Mouse (Mus musculus): ENCODE measurements around the gene Ddx23. TPM values are rescaled to one million over a fixed set of nuclear protein-coding genes. Genes with fewer than 3 reads are reported as not detected.
A peak's percentile ranks its signal among the peaks of the same experiment; 100 is the strongest.

Gene Ddx23
- polyA plus RNA-seq, 1 experiment from 2014 or later: 23.1 TPM

DNA sequence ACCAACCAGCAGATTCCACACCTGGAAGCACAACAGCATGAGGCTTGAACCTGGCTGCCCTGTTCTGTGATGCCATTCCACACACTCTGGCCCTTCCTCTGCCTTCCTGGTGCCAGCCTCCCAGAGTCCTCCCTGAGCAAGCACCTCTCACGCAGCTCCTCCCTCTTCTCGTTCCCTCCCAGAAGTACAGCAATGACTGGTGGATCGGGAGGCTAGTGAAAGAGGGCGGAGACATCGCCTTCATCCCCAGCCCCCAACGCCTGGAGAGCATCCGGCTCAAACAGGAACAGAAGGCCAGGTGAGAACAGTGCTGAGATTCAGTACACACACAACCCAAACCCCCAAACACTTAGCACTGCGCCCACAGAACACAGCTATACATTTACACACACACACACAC lies 22.5 kb downstream of the Ddx23 start:
- Histone ChIP-seq H3K4me2 (no peak overlapping the region), H3K4me1 (peaks cover 35% of the 10 kb centered on the region), H3K36me3 (peaks cover 53% of the 10 kb centered on the region), H3K27ac (no peak overlapping the region), H3K9ac (no peak overlapping the region), H3K4me3 (replicated peaks) (no peak overlapping the region), H3K27me3 (0 out of 2 replicates have a peak, but pooled peaks cover 3% of the 10 kb centered on the region), H3K9me3 (replicated peaks) (no peaks in the 10 kb centered on the region)
- WGBS: 31% methylated on average over 8 of the region's 8 CpGs
- ATAC-seq (replicated peaks; ENCODE audit: low FRiP score): 0 out of 2 replicates have a peak, but pooled peaks have one; percentile 23

DNA sequence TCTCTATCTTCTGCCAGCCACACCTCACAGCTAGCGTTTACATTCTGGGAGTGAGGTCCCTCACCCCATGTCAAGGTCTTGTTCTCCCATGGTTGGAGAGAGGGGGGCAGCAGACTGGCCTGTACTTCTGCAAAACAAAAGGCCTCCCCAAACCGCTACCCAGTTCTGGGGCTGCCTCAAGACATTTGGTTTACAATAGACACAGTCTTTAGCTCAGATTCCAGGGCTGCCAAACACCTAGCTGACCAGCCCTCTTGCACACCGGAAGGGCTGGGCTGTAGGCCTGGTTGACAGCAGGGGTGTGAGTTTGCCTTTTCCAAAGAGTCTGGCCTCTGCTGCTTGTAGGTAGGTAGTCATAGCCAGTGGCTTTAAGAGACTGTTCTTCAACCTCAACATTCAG lies 25.5 kb downstream of the Ddx23 start:
- Histone ChIP-seq H3K4me3 (replicated peaks) (no peak overlapping the region), H3K36me3 (peaks cover 24% of the 10 kb centered on the region), H3K4me1 (peaks cover 56% of the 10 kb centered on the region), H3K9ac (no peak overlapping the region), H3K27ac (no peak overlapping the region), H3K9me3 (replicated peaks) (no peaks in the 10 kb centered on the region), H3K4me2 (no peak overlapping the region), H3K27me3 (peaks cover 20% of the 10 kb centered on the region)
- no peak for ATAC-seq (replicated peaks; ENCODE audit: low FRiP score)
- WGBS: 48% methylated on average over 3 of the region's 3 CpGs

DNA sequence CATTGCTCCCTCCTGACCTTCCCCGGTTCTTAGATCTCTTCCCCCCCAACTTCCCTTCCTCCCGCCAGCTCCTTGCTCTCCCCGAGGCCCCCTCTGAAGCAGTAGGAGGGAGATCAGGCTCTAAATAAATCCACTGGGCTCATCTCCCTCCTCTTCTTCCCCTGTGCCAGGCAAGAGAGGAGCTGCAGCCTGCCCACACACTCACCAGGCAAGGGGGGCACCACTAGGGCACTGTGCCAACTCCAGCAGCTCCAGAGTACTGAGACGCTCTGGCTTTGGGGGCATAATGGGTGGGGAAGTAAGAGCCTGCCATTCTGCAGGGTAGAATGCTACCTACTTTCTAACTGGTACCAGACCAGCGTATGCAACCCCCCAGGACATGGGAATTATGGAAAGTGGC lies 26.2 kb downstream of the Ddx23 start:
- Histone ChIP-seq H3K4me2 (peak overlapping the region; percentile 87), H3K36me3 (peaks cover 18% of the 10 kb centered on the region; the same call in 1 of the 2 replicates), H3K4me1 (peaks cover 57% of the 10 kb centered on the region), H3K27ac (no peak overlapping the region), H3K9ac (no peak overlapping the region), H3K27me3 (peaks cover 22% of the 10 kb centered on the region), H3K9me3 (replicated peaks) (no peaks in the 10 kb centered on the region), H3K4me3 (replicated peaks) (0 out of 2 replicates have a peak overlapping the region, but pooled peaks have one; percentile 5)
- 55% methylated on average over 5 of the region's 5 CpGs for WGBS
- ATAC-seq (replicated peaks; ENCODE audit: low FRiP score): no peak

DNA sequence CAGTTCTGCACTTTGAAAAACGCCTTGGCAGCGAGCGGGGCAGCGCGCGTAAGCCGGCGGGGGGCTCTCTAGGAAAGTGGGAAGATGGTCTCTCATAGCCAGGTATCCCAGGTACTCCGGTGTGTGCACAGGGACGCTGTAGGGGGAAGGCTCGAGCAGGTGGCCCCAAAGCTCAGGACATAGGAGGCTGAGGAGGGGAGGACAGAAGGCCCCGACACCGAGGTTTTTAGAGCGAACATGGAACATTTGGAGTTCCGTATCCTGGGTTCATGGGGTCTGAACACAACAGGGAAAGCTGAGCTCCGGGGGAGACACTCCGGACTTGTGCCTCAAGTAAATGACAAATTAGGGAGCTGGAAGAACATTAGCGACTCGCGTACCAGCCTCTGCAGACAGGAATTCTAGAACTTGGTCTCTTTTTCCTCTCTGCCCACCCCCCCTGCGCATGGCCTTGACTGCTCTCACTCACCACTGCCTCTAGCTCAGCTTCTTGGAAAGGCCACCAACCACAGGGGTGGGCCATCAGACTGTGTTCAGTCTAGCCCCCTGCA lies 27.3 kb downstream of the Ddx23 start:
- WGBS: under 1% methylated on average over 21 of the region's 21 CpGs
- H3K27ac ChIP-seq: peak overlapping the region; percentile 86
- H3K9me3 ChIP-seq (replicated peaks): no peaks in the 10 kb centered on the region
- H3K4me2 ChIP-seq: peak overlapping the region; percentile 87
- peaks cover 10% of the 10 kb centered on the region; the same call in 1 of the 2 replicates for H3K36me3 ChIP-seq
- peak overlapping the region; percentile 91 for H3K4me3 ChIP-seq (replicated peaks)
- ATAC-seq (replicated peaks; ENCODE audit: low FRiP score): no peak
- peak overlapping the region; percentile 81 for H3K9ac ChIP-seq
- peaks cover 66% of the 10 kb centered on the region for H3K4me1 ChIP-seq
- peaks cover 33% of the 10 kb centered on the region for H3K27me3 ChIP-seq

- peak overlapping the region; percentile 86 for H3K27ac ChIP-seq
- H3K27me3 ChIP-seq: peaks cover 38% of the 10 kb centered on the region
- H3K4me2 ChIP-seq: peak overlapping the region; percentile 87
- H3K9ac ChIP-seq: peak overlapping the region; percentile 81
- ATAC-seq (replicated peaks; ENCODE audit: low FRiP score): peak; percentile 67
- peak overlapping the region; percentile 91 for H3K4me3 ChIP-seq (replicated peaks)
- under 1% methylated on average over 55 of the region's 65 CpGs for WGBS
- H3K36me3 ChIP-seq: peaks cover 3% of the 10 kb centered on the region; the same call in 1 of the 2 replicates
- H3K4me1 ChIP-seq: peaks cover 68% of the 10 kb centered on the region
- no peaks in the 10 kb centered on the region for H3K9me3 ChIP-seq (replicated peaks)
Measured at GRCm38 (mm10) chr15:98634541-98635081, 28.1 kb downstream of the Ddx23 start.

DNA sequence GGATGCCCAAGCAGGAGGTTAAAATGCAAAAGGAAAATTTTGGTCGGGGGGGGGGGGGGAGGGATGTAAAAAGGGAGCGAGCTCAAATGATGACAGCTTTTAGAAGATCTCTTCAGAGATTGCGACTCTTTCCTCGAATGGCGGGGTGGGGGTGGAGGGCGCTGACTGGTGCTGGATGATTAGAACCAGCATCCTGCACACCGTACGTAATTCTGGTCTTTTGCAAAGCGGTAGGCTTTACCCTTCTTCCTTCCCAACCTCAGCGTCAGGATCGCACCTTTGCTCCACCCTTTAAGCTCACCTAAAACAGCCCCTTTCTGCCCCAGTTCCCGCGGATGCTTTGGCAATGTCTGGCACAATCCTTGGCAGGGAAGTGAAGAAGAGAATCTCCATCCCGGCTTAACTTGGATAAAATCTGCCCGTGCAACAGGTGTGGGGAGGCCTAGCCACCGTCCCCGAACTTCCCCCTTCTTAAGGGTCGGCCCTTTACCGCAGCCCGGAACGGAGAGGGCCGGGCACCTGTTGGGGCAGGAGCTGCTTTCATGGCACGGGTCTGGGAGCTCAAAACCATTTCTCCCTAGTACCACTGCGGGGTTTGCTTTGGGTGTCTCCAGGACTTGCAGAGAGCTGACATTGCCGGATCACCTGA lies 28.7 kb downstream of the Ddx23 start:
- no peak for ATAC-seq (replicated peaks; ENCODE audit: low FRiP score)
- peaks cover 75% of the 10 kb centered on the region for H3K4me1 ChIP-seq

GRCm38 (mm10) chr15:98632921-98633320 lies 29.8 kb downstream of the Ddx23 start:
- WGBS: 1% methylated on average over 4 of the region's 4 CpGs
- no peak for ATAC-seq (replicated peaks; ENCODE audit: low FRiP score)
- H3K9ac ChIP-seq: peak overlapping the region; percentile 55; the same call in 1 of the 2 replicates
- H3K4me2 ChIP-seq: peak overlapping the region; percentile 87
- peaks cover 85% of the 10 kb centered on the region for H3K4me1 ChIP-seq
- H3K9me3 ChIP-seq (replicated peaks): no peaks in the 10 kb centered on the region
- H3K27ac ChIP-seq: no peak overlapping the region
- H3K27me3 ChIP-seq: peaks cover 45% of the 10 kb centered on the region
- H3K4me3 ChIP-seq (replicated peaks): peak overlapping the region; percentile 91
- H3K36me3 ChIP-seq: 0 out of 2 replicates have a peak, but pooled peaks cover 3% of the 10 kb centered on the region

More for the DNA sequence above, 28.7 kb downstream of the Ddx23 start:
- Histone ChIP-seq H3K9ac (peak overlapping the region; percentile 81), H3K9me3 (replicated peaks) (no peaks in the 10 kb centered on the region), H3K36me3 (0 out of 2 replicates have a peak, but pooled peaks cover 3% of the 10 kb centered on the region), H3K27ac (peak overlapping the region; percentile 86), H3K4me2 (peak overlapping the region; percentile 87), H3K4me3 (replicated peaks) (peak overlapping the region; percentile 91), H3K27me3 (peaks cover 40% of the 10 kb centered on the region)
- WGBS: 1% methylated on average over 24 of the region's 25 CpGs

DNA sequence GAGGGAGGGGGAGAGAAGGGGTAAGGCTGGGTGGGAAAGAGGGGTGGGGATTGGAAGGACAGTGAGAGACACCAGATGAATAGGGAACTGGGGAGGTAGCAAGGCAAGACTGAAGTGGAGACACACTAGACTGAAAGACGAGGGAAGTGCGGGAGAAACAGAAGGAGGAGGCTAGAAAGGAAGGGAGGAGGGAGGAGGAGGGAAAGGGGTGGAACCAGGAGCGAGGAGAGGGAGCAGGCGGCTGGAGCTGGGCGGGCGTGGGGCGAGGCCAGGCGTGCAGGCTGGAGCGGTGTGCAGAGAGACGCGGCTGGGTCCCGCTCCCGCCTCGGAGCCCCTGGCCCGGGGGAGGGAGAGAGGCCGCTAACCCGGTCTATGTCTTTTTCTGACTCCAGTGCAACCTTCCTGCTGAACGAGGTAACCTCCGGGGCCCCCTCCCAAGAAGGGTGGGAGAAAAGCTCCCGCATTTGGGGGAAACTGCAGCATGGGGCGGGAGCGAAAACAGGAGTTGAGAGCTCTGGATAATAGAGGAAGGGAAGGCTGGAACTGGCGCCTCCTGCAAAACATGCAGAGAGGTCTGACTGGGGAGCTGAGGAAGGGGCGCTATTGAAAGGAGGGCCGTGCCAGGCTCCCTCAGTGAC lies 30.5 kb downstream of the Ddx23 start:
- Histone ChIP-seq H3K4me2 (peak overlapping the region; percentile 87), H3K4me1 (peaks cover 85% of the 10 kb centered on the region), H3K4me3 (replicated peaks) (peak overlapping the region; percentile 91), H3K36me3 (0 out of 2 replicates have a peak, but pooled peaks cover 3% of the 10 kb centered on the region), H3K27ac (peak overlapping the region; percentile 75; the same call in 1 of the 2 replicates), H3K9ac (peak overlapping the region; percentile 55), H3K27me3 (peaks cover 45% of the 10 kb centered on the region), H3K9me3 (replicated peaks) (no peaks in the 10 kb centered on the region)
- under 1% methylated on average over 24 of the region's 25 CpGs for whole genome bisulfite sequencing
- ATAC-seq (replicated peaks; ENCODE audit: low FRiP score): peak; percentile 68

GRCm38 (mm10) chr15:98631493-98631892 lies 31.2 kb downstream of the Ddx23 start:
- no peaks in the 10 kb centered on the region for H3K9me3 ChIP-seq (replicated peaks)
- H3K36me3 ChIP-seq: no peaks in the 10 kb centered on the region
- H3K9ac ChIP-seq: 0 out of 2 replicates have a peak overlapping the region, but pooled peaks have one; percentile 55
- WGBS: under 1% methylated on average over 17 of the region's 18 CpGs
- H3K4me3 ChIP-seq (replicated peaks): peak overlapping the region; percentile 91
- H3K4me2 ChIP-seq: peak overlapping the region; percentile 87
- ATAC-seq (replicated peaks; ENCODE audit: low FRiP score): 0 out of 2 replicates have a peak, but pooled peaks have one; percentile 3
- H3K4me1 ChIP-seq: peaks cover 83% of the 10 kb centered on the region
- H3K27me3 ChIP-seq: peaks cover 45% of the 10 kb centered on the region
- H3K27ac ChIP-seq: peak overlapping the region; percentile 75; the same call in 1 of the 2 replicates

DNA sequence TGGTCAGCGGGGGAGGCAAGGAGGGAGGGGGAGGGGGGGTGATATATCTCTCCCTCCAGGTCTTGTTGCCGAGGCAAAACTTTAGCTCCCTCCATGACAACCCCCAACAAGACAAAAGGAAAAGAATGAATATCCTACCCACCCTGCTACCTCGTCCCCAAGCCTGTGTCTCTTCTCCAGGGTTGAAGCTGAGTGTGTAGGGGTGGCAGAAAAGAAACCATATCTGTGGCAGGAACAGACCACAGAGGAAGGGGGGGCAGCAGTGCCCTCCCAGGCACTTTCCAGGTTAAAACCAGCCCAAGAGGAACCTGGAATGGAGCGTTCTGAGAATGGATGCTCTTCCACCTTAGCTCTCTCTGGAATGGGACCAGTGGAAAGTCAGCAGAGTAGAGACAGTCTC lies 32.2 kb downstream of the Ddx23 start, which contains the start of gene Cacnb3:
Cacnb3 (plus strand) TSS at position 301 of the 400 bp plus-strand sequence.
- 0 out of 2 replicates have a peak within 1 kb of the TSS, but pooled peaks have one; percentile 55 for H3K9ac ChIP-seq
- peak within 1 kb of the TSS; percentile 91 for H3K4me3 ChIP-seq (replicated peaks)
- peak within 1 kb of the TSS; percentile 87 for H3K4me2 ChIP-seq
- H3K4me1 ChIP-seq: peaks cover 82% of the 10 kb centered on the region
- 19% methylated on average over 4 of the region's 4 CpGs for WGBS
- H3K27me3 ChIP-seq: peaks cover 44% of the 10 kb centered on the region
- H3K9me3 ChIP-seq (replicated peaks): no peaks in the 10 kb centered on the region
- H3K36me3 ChIP-seq: no peaks in the 10 kb centered on the region
- no peak for ATAC-seq (replicated peaks; ENCODE audit: low FRiP score)
- peak within 1 kb of the TSS; percentile 75; the same call in 1 of the 2 replicates for H3K27ac ChIP-seq

DNA sequence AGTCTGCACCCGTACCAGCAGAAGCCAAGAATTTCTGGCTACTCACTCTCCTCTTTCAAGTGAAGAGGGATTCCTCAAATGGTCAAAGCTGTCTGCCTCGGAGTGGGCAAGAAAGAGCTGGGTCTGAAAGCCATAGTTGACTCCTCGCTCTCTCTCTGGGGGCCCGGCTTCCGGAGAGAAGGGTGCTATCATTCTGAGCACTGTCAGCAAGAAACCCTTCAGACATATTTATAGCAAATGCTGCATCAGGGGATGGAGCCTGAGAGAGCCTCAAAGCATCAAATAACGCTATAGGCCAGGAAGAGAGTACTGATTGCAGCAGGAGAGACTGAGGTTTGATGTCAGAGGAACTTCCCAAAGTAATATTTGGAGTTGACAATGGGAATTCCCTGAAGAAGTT lies 33.2 kb downstream of the Ddx23 start:
- Histone ChIP-seq H3K4me2 (peak overlapping the region; percentile 51; the same call in 1 of the 2 replicates), H3K4me3 (replicated peaks) (no peak overlapping the region), H3K9me3 (replicated peaks) (no peaks in the 10 kb centered on the region), H3K36me3 (no peaks in the 10 kb centered on the region), H3K9ac (no peak overlapping the region), H3K27ac (peak overlapping the region; percentile 19), H3K27me3 (peaks cover 43% of the 10 kb centered on the region), H3K4me1 (peaks cover 78% of the 10 kb centered on the region)
- no peak for ATAC-seq (replicated peaks; ENCODE audit: low FRiP score)
- 34% methylated on average over 6 of the region's 6 CpGs for WGBS

Data from kidney, embryonic 15.5 days (tissue).